Mouse (Mus musculus) thymus, adult 2 months (tissue): ENCODE data around the gene Prm2.

Experiments
- CTCF ChIP-seq: fragments of 200-500 bp; IDR thresholded peaks from 2 replicates; pipeline ENCODE4 v1.5.1; 2012; ENCODE audit warnings: mild to moderate bottlenecking, control low read depth, low read length, moderate library complexity, borderline replicate concordance; ENCODE audit not compliant: control insufficient read depth, poor library complexity, insufficient read depth; ENCODE audit errors: extremely low read depth
- POLR2A ChIP-seq: fragments of 200-500 bp; IDR thresholded peaks from 2 replicates; pipeline ENCODE4 v1.6.1; 2012; ENCODE audit warnings: mild to moderate bottlenecking, low read length, control low read depth, moderate library complexity; ENCODE audit not compliant: control insufficient read depth, poor library complexity, insufficient read depth; ENCODE audit errors: extremely low read depth

GRCm38 (mm10) chr16:10784793-10785370, 11.1 kb downstream of the Prm2 start:
- TF ChIP-seq CTCF: peak; percentile 90
- TF ChIP-seq POLR2A: no peak; the same call in 1 of the 2 replicates
